Mouse (Mus musculus): Measurements from ENCODE around the gene Rasa3. TPM values are rescaled to one million over a fixed set of nuclear protein-coding genes. Genes with fewer than 3 reads are reported as not detected.

Rasa3 gene
- total and polyA plus RNA-seq, 3 experiments: 22.4 to 28.0 TPM; not detected in 1

DNA sequence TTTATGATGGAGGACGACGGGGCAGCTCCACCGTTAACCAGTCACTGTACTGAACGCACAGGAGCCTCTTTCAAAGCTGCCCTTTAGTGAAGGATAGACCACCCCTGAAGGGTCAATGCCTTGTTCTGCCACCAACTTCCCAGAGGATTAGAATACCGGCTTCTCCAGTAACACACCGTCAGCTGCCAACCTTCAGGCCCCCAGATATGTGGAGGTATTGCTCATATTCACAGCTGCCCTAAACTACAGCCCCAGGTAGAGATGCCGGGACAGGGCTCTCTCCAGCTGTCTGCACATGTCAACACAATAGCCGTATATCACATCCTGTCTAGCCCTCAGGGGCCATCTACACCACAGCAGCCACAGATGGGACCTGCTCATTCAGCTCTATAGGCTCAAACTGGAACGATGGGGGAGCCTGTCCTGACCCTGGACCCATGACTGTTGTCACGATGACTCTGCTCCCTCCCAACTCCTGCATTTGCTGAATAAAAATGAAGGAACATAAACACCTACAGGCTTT lies 34.7 kb downstream of the Rasa3 start:
- Histone ChIP-seq H3K27me3 (ENCODE audit: control insufficient read depth in 1 of 2, insufficient read depth in 2 of 2, low read length in 2 of 2) (no peaks in the 10 kb centered on the region), H3K36me3 (ENCODE audit: control insufficient read depth in 1 of 2, insufficient read depth in 2 of 2, low read length in 2 of 2) (no peaks in the 10 kb centered on the region), H3K9ac (ENCODE audit: control insufficient read depth, low read depth, low read length, poor library complexity, severe bottlenecking) (no peak overlapping the region), H3K79me2 (ENCODE audit: control insufficient read depth, insufficient read depth, low read length, poor library complexity) (no peaks in the 10 kb centered on the region; the same call in 1 of the 2 replicates), H3K9me3 (replicated peaks; ENCODE audit: insufficient read depth, low read length) (no peaks in the 10 kb centered on the region), H3K4me3 (ENCODE audit: control insufficient read depth in 1 of 2, insufficient read depth in 1 of 2, low read depth in 2 of 2, low read length in 2 of 2) (no peak overlapping the region), H3K27ac (ENCODE audit: control insufficient read depth, low read depth, low read length) (no peak overlapping the region), H3K4me1 (ENCODE audit: control insufficient read depth in 1 of 2, insufficient read depth in 2 of 2, low read length in 2 of 2) (no peaks in the 10 kb centered on the region)
- TF ChIP-seq CHD1 (IDR thresholded peaks at IDR 0.05; ENCODE audit: low read depth, low read length) (no peak), USF1 (IDR thresholded peaks at IDR 0.05; ENCODE audit: low read depth, low read length) (no peak)
- no peak for DNase-seq (ENCODE audit: low read depth, low spot score)

GRCm38 (mm10) chr8:13641206-13641605 lies 36.2 kb downstream of the Rasa3 start:
- no peaks in the 10 kb centered on the region; the same call in 1 of the 2 replicates for H3K79me2 ChIP-seq (ENCODE audit: control insufficient read depth, insufficient read depth, low read length, poor library complexity)
- H3K27ac ChIP-seq (ENCODE audit: control insufficient read depth, low read depth, low read length): no peak overlapping the region
- TF ChIP-seq RAD21 (IDR thresholded peaks at IDR 0.05; ENCODE audit: low read depth, low read length): no peak
- no peak for TF ChIP-seq ZNF384 (IDR thresholded peaks at IDR 0.05; ENCODE audit: low read depth, low read length)
- TF ChIP-seq MXI1 (IDR thresholded peaks at IDR 0.05; ENCODE audit: low read depth, low read length): no peak
- no peak for TF ChIP-seq KAT2A (conservative IDR thresholded peaks at IDR 0.05; ENCODE audit: low read depth, low read length)
- TF ChIP-seq MAZ (IDR thresholded peaks at IDR 0.05; ENCODE audit: low read depth, low read length): no peak
- no peak for TF ChIP-seq JUND (IDR thresholded peaks at IDR 0.05; ENCODE audit: low read depth, low read length)
- no peak for TF ChIP-seq HCFC1 (IDR thresholded peaks at IDR 0.05; ENCODE audit: low read depth, low read length)
- no peak for TF ChIP-seq MAFK (IDR thresholded peaks at IDR 0.05; ENCODE audit: borderline replicate concordance, low read depth, low read length)
- no peak for TF ChIP-seq TAL1 (IDR thresholded peaks at IDR 0.05; ENCODE audit: low read length)
- TF ChIP-seq MYB (IDR thresholded peaks at IDR 0.05; ENCODE audit: low read depth, low read length): no peak
- TF ChIP-seq EP300 (IDR thresholded peaks at IDR 0.05; ENCODE audit: low read depth in 1 of 2, low read length in 2 of 2): no peak
- TF ChIP-seq USF1 (IDR thresholded peaks at IDR 0.05; ENCODE audit: low read depth, low read length): no peak
- DNase-seq (ENCODE audit: low read depth, low spot score): no peak
- no peaks in the 10 kb centered on the region for H3K4me1 ChIP-seq (ENCODE audit: control insufficient read depth in 1 of 2, insufficient read depth in 2 of 2, low read length in 2 of 2)
- H3K9ac ChIP-seq (ENCODE audit: control insufficient read depth, low read depth, low read length, poor library complexity, severe bottlenecking): no peak overlapping the region
- no peaks in the 10 kb centered on the region for H3K9me3 ChIP-seq (replicated peaks; ENCODE audit: insufficient read depth, low read length)
- H3K4me3 ChIP-seq (ENCODE audit: control insufficient read depth in 1 of 2, insufficient read depth in 1 of 2, low read depth in 2 of 2, low read length in 2 of 2): no peak overlapping the region
- no peaks in the 10 kb centered on the region for H3K27me3 ChIP-seq (ENCODE audit: control insufficient read depth in 1 of 2, insufficient read depth in 2 of 2, low read length in 2 of 2)
- H3K36me3 ChIP-seq (ENCODE audit: control insufficient read depth in 1 of 2, insufficient read depth in 2 of 2, low read length in 2 of 2): no peaks in the 10 kb centered on the region

DNA sequence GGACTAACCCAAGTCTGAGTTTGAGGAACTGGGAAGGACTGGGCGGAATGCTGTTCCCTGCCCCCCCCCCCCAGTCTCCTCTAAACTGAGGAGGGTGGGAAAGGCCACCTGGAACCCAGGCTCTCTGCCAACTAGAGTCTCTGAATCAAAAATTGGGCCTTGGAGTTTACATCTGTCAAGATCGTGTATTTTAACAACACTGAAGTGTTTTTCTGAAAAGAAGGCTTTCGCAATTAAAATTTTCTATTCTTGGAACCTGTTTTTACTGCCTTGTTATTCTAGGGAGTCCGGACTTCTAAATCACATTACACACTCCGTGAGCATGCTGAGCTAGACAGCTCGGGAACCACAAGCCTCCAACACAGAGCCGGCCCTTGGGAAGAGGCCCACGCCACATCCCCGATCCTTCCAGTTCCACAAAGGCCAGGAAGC lies 36.9 kb downstream of the Rasa3 start:
- no peak for DNase-seq (ENCODE audit: low read depth, low spot score)
- Histone ChIP-seq H3K4me1 (ENCODE audit: control insufficient read depth in 1 of 2, insufficient read depth in 2 of 2, low read length in 2 of 2) (no peaks in the 10 kb centered on the region), H3K27me3 (ENCODE audit: control insufficient read depth in 1 of 2, insufficient read depth in 2 of 2, low read length in 2 of 2) (no peaks in the 10 kb centered on the region), H3K36me3 (ENCODE audit: control insufficient read depth in 1 of 2, insufficient read depth in 2 of 2, low read length in 2 of 2) (no peaks in the 10 kb centered on the region), H3K27ac (ENCODE audit: control insufficient read depth, low read depth, low read length) (no peak overlapping the region), H3K79me2 (ENCODE audit: control insufficient read depth, insufficient read depth, low read length, poor library complexity) (no peaks in the 10 kb centered on the region; the same call in 1 of the 2 replicates), H3K4me3 (ENCODE audit: control insufficient read depth in 1 of 2, insufficient read depth in 1 of 2, low read depth in 2 of 2, low read length in 2 of 2) (no peak overlapping the region), H3K9ac (ENCODE audit: control insufficient read depth, low read depth, low read length, poor library complexity, severe bottlenecking) (no peak overlapping the region), H3K9me3 (replicated peaks; ENCODE audit: insufficient read depth, low read length) (no peaks in the 10 kb centered on the region)
- TF ChIP-seq GABPA (IDR thresholded peaks at IDR 0.05; ENCODE audit: low read depth, low read length) (no peak), MYC (IDR thresholded peaks at IDR 0.05; ENCODE audit: low read depth, low read length) (no peak), POLR2A (IDR thresholded peaks at IDR 0.05; ENCODE audit: control insufficient read depth in 1 of 2, insufficient read depth in 1 of 2, low read depth in 1 of 2, low read length in 2 of 2, poor library complexity in 1 of 2) (no peak), TAL1 (IDR thresholded peaks at IDR 0.05; ENCODE audit: low read length) (no peak), MAFK (IDR thresholded peaks at IDR 0.05; ENCODE audit: borderline replicate concordance, low read depth, low read length) (no peak), ELF1 (IDR thresholded peaks at IDR 0.05; ENCODE audit: low read depth, low read length) (no peak), MYB (IDR thresholded peaks at IDR 0.05; ENCODE audit: low read depth, low read length) (no peak), MAX (IDR thresholded peaks at IDR 0.05; ENCODE audit: low read length) (no peak)

Measured in MEL (cell line).